Mouse (Mus musculus): Measurements from ENCODE around the gene Ccl28. TPM values are rescaled to one million over a fixed set of nuclear protein-coding genes. Genes with fewer than 3 reads are reported as not detected.

The Ccl28 gene
- total and polyA plus RNA-seq, 3 experiments: 0.04 to 0.27 (median 0.11) TPM

DNA sequence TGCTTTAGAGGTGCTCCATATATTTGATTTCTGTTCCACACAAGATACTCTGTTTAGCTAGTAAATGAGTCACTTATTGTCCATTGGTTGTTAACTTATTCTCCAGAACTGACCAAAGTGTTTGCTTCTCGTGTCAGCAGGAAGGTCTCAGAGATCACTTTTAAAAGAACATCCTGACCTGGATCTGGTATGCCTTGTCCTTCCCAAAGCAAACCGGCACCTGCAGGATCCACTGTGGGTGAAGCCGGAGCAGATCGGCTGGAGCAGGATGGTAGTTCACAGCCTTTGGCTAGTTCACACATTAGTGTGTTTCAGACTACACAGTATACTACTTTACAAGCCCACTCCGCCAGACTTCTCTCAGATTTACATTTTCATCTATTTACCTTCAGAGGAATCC lies 14.8 kb downstream of the Ccl28 start:
- Histone ChIP-seq H3K4me2 (ENCODE audit: insufficient read depth, low read depth, poor library complexity, severe bottlenecking) (no peak overlapping the region), H3K36me3 (replicated peaks in 1 of 2; ENCODE audit: control insufficient read depth in 1 of 2, insufficient read depth in 1 of 2, low read length in 1 of 2) (no peaks in the 10 kb centered on the region), H3K9me3 (replicated peaks; ENCODE audit: low read length) (no peaks in the 10 kb centered on the region), H3K27me3 (replicated peaks) (peaks cover 2% of the 10 kb centered on the region), H3K9ac (ENCODE audit: insufficient read depth, low read depth) (no peak overlapping the region), H3K79me2 (replicated peaks; ENCODE audit: control insufficient read depth, extremely low read depth, insufficient read depth, poor library complexity, severe bottlenecking) (no peaks in the 10 kb centered on the region), H3K4me3 (replicated peaks in 1 of 3; ENCODE audit: low read depth in 2 of 3, low read length in 2 of 3, poor library complexity in 1 of 3) (no peak overlapping the region), H3K4me1 (ENCODE audit: control insufficient read depth in 1 of 2, insufficient read depth in 2 of 2) (peaks cover 0 to 6% of the 10 kb centered on the region in 2 experiments; a peak in 1 of 4 replicates), H3K27ac (ENCODE audit: insufficient read depth, low read depth) (no peak overlapping the region)
- TF ChIP-seq USF2 (conservative IDR thresholded peaks at IDR 0.05; ENCODE audit: low read depth, low read length) (no peak), KAT2A (IDR thresholded peaks at IDR 0.05; ENCODE audit: insufficient replicate concordance, low read length) (no peak), ZMIZ1 (IDR thresholded peaks at IDR 0.05; ENCODE audit: low read depth, low read length) (no peak), UBTF (IDR thresholded peaks at IDR 0.05; ENCODE audit: low read depth, low read length) (no peak), POLR2A (IDR thresholded peaks at IDR 0.05; ENCODE audit: low read depth, low read length) (no peak), IRF4 (IDR thresholded peaks at IDR 0.05; ENCODE audit: low read depth, low read length) (no peak), USF1 (IDR thresholded peaks at IDR 0.05; ENCODE audit: low read depth, low read length) (no peak), SMC3 (IDR thresholded peaks at IDR 0.05; ENCODE audit: low read depth, low read length) (no peak), HCFC1 (IDR thresholded peaks at IDR 0.05; ENCODE audit: low read depth, low read length) (no peak), NRF1 (IDR thresholded peaks at IDR 0.05; ENCODE audit: low read depth, low read length) (no peak), CTCF (conservative IDR thresholded peaks at IDR 0.05 in 1 of 2, IDR thresholded peaks at IDR 0.05 in 1 of 2; ENCODE audit: low read depth in 2 of 2, low read length in 2 of 2) (no peak)
- in situ Hi-C loops (cut with MboI; ENCODE audit: low pct_ligation_motif_present, low pct_unique_long_range_greater_than_20kb, low sequenced_read_pairs) (loop anchor here (5.0 kb wide), 1 partner anchor 89 kb away; no protein-coding TSS in a partner anchor), dilution Hi-C loops (cut with MboI; ENCODE audit: extremely low pct_ligation_motif_present, extremely low pct_unique_long_range_greater_than_20kb, low sequenced_read_pairs) (no loop called here)
- no peak for DNase-seq (ENCODE audit: extremely low read depth)

GRCm38 (mm10) chr13:119639302-119639701 lies 15.7 kb downstream of the Ccl28 start:
- DNase-seq (ENCODE audit: extremely low read depth): no peak
- in situ Hi-C loops (cut with MboI; ENCODE audit: low pct_ligation_motif_present, low pct_unique_long_range_greater_than_20kb, low sequenced_read_pairs): loop anchor here (5.0 kb wide), 1 partner anchor 88 kb away; no protein-coding TSS in a partner anchor
- peaks cover 2% of the 10 kb centered on the region for H3K27me3 ChIP-seq (replicated peaks)
- H3K9me3 ChIP-seq (replicated peaks; ENCODE audit: low read length): no peaks in the 10 kb centered on the region
- no peak overlapping the region for H3K4me2 ChIP-seq (ENCODE audit: insufficient read depth, low read depth, poor library complexity, severe bottlenecking)
- H3K9ac ChIP-seq (ENCODE audit: insufficient read depth, low read depth): no peak overlapping the region
- no peak overlapping the region for H3K27ac ChIP-seq (ENCODE audit: insufficient read depth, low read depth)
- H3K79me2 ChIP-seq (replicated peaks; ENCODE audit: control insufficient read depth, extremely low read depth, insufficient read depth, poor library complexity, severe bottlenecking): no peaks in the 10 kb centered on the region
- TF ChIP-seq TCF12 (IDR thresholded peaks at IDR 0.05; ENCODE audit: low read depth, low read length) (no peak), JUND (conservative IDR thresholded peaks at IDR 0.05; ENCODE audit: low read depth, low read length) (no peak), RAD21 (IDR thresholded peaks at IDR 0.05; ENCODE audit: low read depth, low read length) (no peak), SIN3A (IDR thresholded peaks at IDR 0.05; ENCODE audit: low read length) (no peak), BHLHE40 (IDR thresholded peaks at IDR 0.05; ENCODE audit: low read depth, low read length) (no peak), TBP (conservative IDR thresholded peaks at IDR 0.05; ENCODE audit: low read depth, low read length) (no peak), MAZ (IDR thresholded peaks at IDR 0.05; ENCODE audit: low read depth, low read length) (no peak), EP300 (IDR thresholded peaks at IDR 0.05; ENCODE audit: low read length) (no peak), POLR2A (IDR thresholded peaks at IDR 0.05; ENCODE audit: low read depth, low read length) (no peak)
- H3K36me3 ChIP-seq (replicated peaks in 1 of 2; ENCODE audit: control insufficient read depth in 1 of 2, insufficient read depth in 1 of 2, low read length in 1 of 2): no peaks in the 10 kb centered on the region
- H3K4me1 ChIP-seq (ENCODE audit: control insufficient read depth in 1 of 2, insufficient read depth in 2 of 2): peaks cover 0 to 6% of the 10 kb centered on the region in 2 experiments; a peak in 1 of 4 replicates
- H3K4me3 ChIP-seq (replicated peaks in 1 of 3; ENCODE audit: low read depth in 2 of 3, low read length in 2 of 3, poor library complexity in 1 of 3): no peak overlapping the region
- dilution Hi-C loops (cut with MboI; ENCODE audit: extremely low pct_ligation_motif_present, extremely low pct_unique_long_range_greater_than_20kb, low sequenced_read_pairs): no loop called here

All from CH12.LX (cell line).